Mouse (Mus musculus): Measurements from ENCODE around the gene Il25. TPM values are rescaled to one million over a fixed set of nuclear protein-coding genes. Genes with fewer than 3 reads are reported as not detected.

Il25 gene
- polyA plus RNA-seq, 1 experiment = not detected

- H3K36me3 ChIP-seq (ENCODE audit: control insufficient read depth, insufficient read depth, low read length) = no peaks in the 10 kb centered on the region
- no peaks in the 10 kb centered on the region for H3K27me3 ChIP-seq (replicated peaks; ENCODE audit: control insufficient read depth, insufficient read depth, low read length)
- no peak for DNase-seq
- no peak overlapping the region for H3K27ac ChIP-seq (ENCODE audit: insufficient read depth, low read depth, low read length)
- H3K4me3 ChIP-seq (ENCODE audit: insufficient read depth, low read depth, low read length) = no peak overlapping the region
- WGBS = 79% methylated on average over 6 of the region's 6 CpGs
- no peaks in the 10 kb centered on the region for H3K4me1 ChIP-seq (ENCODE audit: control insufficient read depth, insufficient read depth, low read length)
- no peak for TF ChIP-seq CTCF (conservative IDR thresholded peaks at IDR 0.05; ENCODE audit: insufficient read depth, insufficient read length, low read depth, low read length)
- TF ChIP-seq POLR2A (IDR thresholded peaks at IDR 0.05; ENCODE audit: low read depth, low read length) = no peak
Measured at GRCm38 (mm10) chr14:54974068-54974791, 41.7 kb downstream of the Il25 start.

- Histone ChIP-seq H3K36me3 (ENCODE audit: control insufficient read depth, insufficient read depth, low read length) (no peaks in the 10 kb centered on the region), H3K4me3 (ENCODE audit: insufficient read depth, low read depth, low read length) (no peak within 1 kb of the TSS), H3K27ac (ENCODE audit: insufficient read depth, low read depth, low read length) (no peak within 1 kb of the TSS), H3K4me1 (ENCODE audit: control insufficient read depth, insufficient read depth, low read length) (no peaks in the 10 kb centered on the region), H3K27me3 (replicated peaks; ENCODE audit: control insufficient read depth, insufficient read depth, low read length) (no peaks in the 10 kb centered on the region)
- no peak for DNase-seq
- TF ChIP-seq POLR2A (IDR thresholded peaks at IDR 0.05; ENCODE audit: low read depth, low read length) = no peak
- no peak for TF ChIP-seq CTCF (conservative IDR thresholded peaks at IDR 0.05; ENCODE audit: insufficient read depth, insufficient read length, low read depth, low read length)
- 67% methylated on average over 1 of the region's 1 CpGs for WGBS
Measured at GRCm38 (mm10) chr14:54976633-54977032, 44.1 kb downstream of the Il25 start, which contains the start of gene Gm17428. Gene Gm17428 (plus strand): TSS chr14:54976933.

- H3K4me1 ChIP-seq (ENCODE audit: control insufficient read depth, insufficient read depth, low read length) = no peaks in the 10 kb centered on the region
- H3K27me3 ChIP-seq (replicated peaks; ENCODE audit: control insufficient read depth, insufficient read depth, low read length) = no peaks in the 10 kb centered on the region
- no peaks in the 10 kb centered on the region for H3K36me3 ChIP-seq (ENCODE audit: control insufficient read depth, insufficient read depth, low read length)
- H3K27ac ChIP-seq (ENCODE audit: insufficient read depth, low read depth, low read length) = no peak overlapping the region
- H3K4me3 ChIP-seq (ENCODE audit: insufficient read depth, low read depth, low read length) = no peak overlapping the region
- TF ChIP-seq POLR2A (IDR thresholded peaks at IDR 0.05; ENCODE audit: low read depth, low read length) (no peak), CTCF (conservative IDR thresholded peaks at IDR 0.05; ENCODE audit: insufficient read depth, insufficient read length, low read depth, low read length) (no peak)
- 83% methylated on average over 8 of the region's 8 CpGs for WGBS
- DNase-seq = no peak
Measured at GRCm38 (mm10) chr14:54978664-54979063, 46.2 kb downstream of the Il25 start.

- H3K4me1 ChIP-seq (ENCODE audit: control insufficient read depth, insufficient read depth, low read length) = no peaks in the 10 kb centered on the region
Measured at GRCm38 (mm10) chr14:54981934-54982333, 49.4 kb downstream of the Il25 start.

More at GRCm38 (mm10) chr14:54981934-54982333, 49.4 kb downstream of the Il25 start:
- TF ChIP-seq CTCF (conservative IDR thresholded peaks at IDR 0.05; ENCODE audit: insufficient read depth, insufficient read length, low read depth, low read length) = no peak
- TF ChIP-seq POLR2A (IDR thresholded peaks at IDR 0.05; ENCODE audit: low read depth, low read length) = no peak
- no peak for DNase-seq
- WGBS = 95% methylated on average over 7 of the region's 7 CpGs
- no peak overlapping the region for H3K4me3 ChIP-seq (ENCODE audit: insufficient read depth, low read depth, low read length)
- no peak overlapping the region for H3K27ac ChIP-seq (ENCODE audit: insufficient read depth, low read depth, low read length)
- no peaks in the 10 kb centered on the region for H3K27me3 ChIP-seq (replicated peaks; ENCODE audit: control insufficient read depth, insufficient read depth, low read length)
- H3K36me3 ChIP-seq (ENCODE audit: control insufficient read depth, insufficient read depth, low read length) = no peaks in the 10 kb centered on the region

Other genes with a start within 250 kb of the Il25 start
- gene 1700123O20Rik, start 246.5 kb upstream of the Il25 start, polyA plus RNA-seq (2012; rRNA removed) = 54.0 and 57.5 TPM in 2 replicates
- 79.2 and 79.4 TPM in 2 replicates for gene Acin1, start 245.8 kb upstream of the Il25 start, polyA plus RNA-seq (2012; rRNA removed)
- gene Gm29776, start 233.9 kb upstream of the Il25 start, polyA plus RNA-seq (2012; rRNA removed) = 0.16 and 0.20 TPM in 2 replicates
- gene Cebpe, start 220.5 kb upstream of the Il25 start, polyA plus RNA-seq (2012; rRNA removed) = 0.20 and 0.30 TPM in 2 replicates
- 333 and 352 TPM in 2 replicates for gene Slc7a8, start 150.7 kb upstream of the Il25 start, polyA plus RNA-seq (2012; rRNA removed)
- 7.4 and 7.6 TPM in 2 replicates for gene Rnf212b, start 118.6 kb upstream of the Il25 start, polyA plus RNA-seq (2012; rRNA removed)
- gene Homez, start 61.7 kb upstream of the Il25 start, polyA plus RNA-seq (2012; rRNA removed) = 9.2 and 9.6 TPM in 2 replicates
- 21.0 and 23.5 TPM in 2 replicates for gene Ppp1r3e, start 55.1 kb upstream of the Il25 start, polyA plus RNA-seq (2012; rRNA removed)
- 47.1 and 59.0 TPM in 2 replicates for gene Bcl2l2, start 49.3 kb upstream of the Il25 start, polyA plus RNA-seq (2012; rRNA removed)
- gene Gm20521, start 49.3 kb upstream of the Il25 start, polyA plus RNA-seq (2012; rRNA removed) = not detected in 2 replicates
- 111 and 114 TPM in 2 replicates for gene Pabpn1, start 40.2 kb upstream of the Il25 start, polyA plus RNA-seq (2012; rRNA removed)
- 63.9 and 85.8 TPM in 2 replicates for gene Slc22a17, start 19.6 kb upstream of the Il25 start, polyA plus RNA-seq (2012; rRNA removed)
- gene Efs, start 6.6 kb upstream of the Il25 start, polyA plus RNA-seq (2012; rRNA removed) = 1.8 and 2.8 TPM in 2 replicates
- gene Cmtm5, start 3.6 kb downstream of the Il25 start, polyA plus RNA-seq (2012; rRNA removed) = 0.59 and 0.79 TPM in 2 replicates
- 0.75 and 1.5 TPM in 2 replicates for gene Myh6, start 34.2 kb downstream of the Il25 start, polyA plus RNA-seq (2012; rRNA removed)
- not detected in 2 replicates for gene Gm17428, start 44.2 kb downstream of the Il25 start, polyA plus RNA-seq (2012; rRNA removed)
- 0.05 and 5.2 TPM in 2 replicates for gene Myh7, start 61.9 kb downstream of the Il25 start, polyA plus RNA-seq (2012; rRNA removed)
- gene Ngdn, start 82.8 kb downstream of the Il25 start, polyA plus RNA-seq (2012; rRNA removed) = 15.0 and 15.5 TPM in 2 replicates
- 2.1 TPM in 2 replicates for gene Zfhx2, start 159.6 kb downstream of the Il25 start, polyA plus RNA-seq (2012; rRNA removed)
- gene Thtpa, start 162.1 kb downstream of the Il25 start, polyA plus RNA-seq (2012; rRNA removed) = 12.1 and 13.8 TPM in 2 replicates
- 28.2 and 29.6 TPM in 2 replicates for gene Ap1g2, start 173.9 kb downstream of the Il25 start, polyA plus RNA-seq (2012; rRNA removed)
- 0.19 and 0.25 TPM in 2 replicates for gene Jph4, start 184.2 kb downstream of the Il25 start, polyA plus RNA-seq (2012; rRNA removed)